Mouse (Mus musculus): ENCODE results near the gene Kap. TPM values are rescaled to one million over a fixed set of nuclear protein-coding genes. Genes with fewer than 3 reads are reported as not detected.

Kap gene
- polyA plus RNA-seq (2015; fragmentation: Nextera tagmentation; extraction: Ambion mirVana): not detected in 2 replicates

GRCm38 (mm10) chr6:133853526-133853925 lies at the start of gene Kap:
TSS of gene Kap (minus strand) at chr6:133853762.
- H3K4me2 ChIP-seq (replicated peaks; ENCODE audit: low read depth, low read length): no peak within 1 kb of the TSS
- H3K36me3 ChIP-seq (ENCODE audit: insufficient read depth, low read length): no peaks in the 10 kb centered on the region
- TF ChIP-seq CTCF (IDR thresholded peaks at IDR 0.05) (no peak), EP300 (IDR thresholded peaks at IDR 0.05) (no peak)
- 60% methylated on average over 1 of the region's 1 CpGs for WGBS
- H3K9me3 ChIP-seq (ENCODE audit: low read length): no peaks in the 10 kb centered on the region
- H3K4me3 ChIP-seq (ENCODE audit: low read depth, low read length): no peak within 1 kb of the TSS
- no peak within 1 kb of the TSS for H3K9ac ChIP-seq (replicated peaks; ENCODE audit: low read depth)
- no peaks in the 10 kb centered on the region for H3K4me1 ChIP-seq (ENCODE audit: insufficient read depth, low read depth, low read length)
- no peak within 1 kb of the TSS for H3K27ac ChIP-seq (ENCODE audit: low read length)
- no peaks in the 10 kb centered on the region for H3K27me3 ChIP-seq (replicated peaks; ENCODE audit: insufficient read depth, low read length)
- DNase-seq (ENCODE audit: low spot score) (no peak), ATAC-seq (no peak)

GRCm38 (mm10) chr6:133885871-133886415 lies 32.4 kb upstream of the Kap start:
- ATAC-seq (no peak), DNase-seq (ENCODE audit: low spot score) (no peak)
- no peaks in the 10 kb centered on the region for H3K27me3 ChIP-seq (replicated peaks; ENCODE audit: insufficient read depth, low read length)
- TF ChIP-seq EP300 (IDR thresholded peaks at IDR 0.05) (no peak), CTCF (IDR thresholded peaks at IDR 0.05) (no peak)
- H3K9me3 ChIP-seq (ENCODE audit: low read length): no peaks in the 10 kb centered on the region
- H3K4me3 ChIP-seq (ENCODE audit: low read depth, low read length): no peak overlapping the region
- H3K4me2 ChIP-seq (replicated peaks; ENCODE audit: low read depth, low read length): no peak overlapping the region
- 82% methylated on average over 5 of the region's 5 CpGs for WGBS
- H3K27ac ChIP-seq (ENCODE audit: low read length): no peak overlapping the region
- H3K36me3 ChIP-seq (ENCODE audit: insufficient read depth, low read length): no peaks in the 10 kb centered on the region
- no peak overlapping the region for H3K9ac ChIP-seq (replicated peaks; ENCODE audit: low read depth)
- no peaks in the 10 kb centered on the region for H3K4me1 ChIP-seq (ENCODE audit: insufficient read depth, low read depth, low read length)

GRCm38 (mm10) chr6:133883446-133883985 lies 30.0 kb upstream of the Kap start:
- no peak overlapping the region for H3K4me3 ChIP-seq (ENCODE audit: low read depth, low read length)
- no peaks in the 10 kb centered on the region for H3K36me3 ChIP-seq (ENCODE audit: insufficient read depth, low read length)
- ATAC-seq (no peak), DNase-seq (ENCODE audit: low spot score) (no peak)
- H3K9me3 ChIP-seq (ENCODE audit: low read length): no peaks in the 10 kb centered on the region
- no peaks in the 10 kb centered on the region for H3K4me1 ChIP-seq (ENCODE audit: insufficient read depth, low read depth, low read length)
- H3K27me3 ChIP-seq (replicated peaks; ENCODE audit: insufficient read depth, low read length): no peaks in the 10 kb centered on the region
- TF ChIP-seq CTCF (IDR thresholded peaks at IDR 0.05): no peak
- no peak for TF ChIP-seq EP300 (IDR thresholded peaks at IDR 0.05)
- 64% methylated on average over 5 of the region's 5 CpGs for WGBS
- no peak overlapping the region for H3K4me2 ChIP-seq (replicated peaks; ENCODE audit: low read depth, low read length)
- no peak overlapping the region for H3K27ac ChIP-seq (ENCODE audit: low read length)
- H3K9ac ChIP-seq (replicated peaks; ENCODE audit: low read depth): no peak overlapping the region

- Histone ChIP-seq H3K9ac (replicated peaks; ENCODE audit: low read depth) (no peak overlapping the region), H3K36me3 (ENCODE audit: insufficient read depth, low read length) (no peaks in the 10 kb centered on the region), H3K27ac (ENCODE audit: low read length) (no peak overlapping the region), H3K4me3 (ENCODE audit: low read depth, low read length) (no peak overlapping the region), H3K4me2 (replicated peaks; ENCODE audit: low read depth, low read length) (no peak overlapping the region), H3K4me1 (ENCODE audit: insufficient read depth, low read depth, low read length) (no peaks in the 10 kb centered on the region), H3K27me3 (replicated peaks; ENCODE audit: insufficient read depth, low read length) (no peaks in the 10 kb centered on the region), H3K9me3 (ENCODE audit: low read length) (no peaks in the 10 kb centered on the region)
- no peak for TF ChIP-seq EP300 (IDR thresholded peaks at IDR 0.05)
- TF ChIP-seq CTCF (IDR thresholded peaks at IDR 0.05): peak; percentile 68
- ATAC-seq (no peak), DNase-seq (ENCODE audit: low spot score) (peak; percentile 45)
- 26% methylated on average over 12 of the region's 12 CpGs for WGBS
These were observed 22.4 kb upstream of the Kap start for GRCm38 (mm10) chr6:133875906-133876462.

- TF ChIP-seq EP300 (IDR thresholded peaks at IDR 0.05) (no peak), CTCF (IDR thresholded peaks at IDR 0.05) (no peak)
- Histone ChIP-seq H3K4me2 (replicated peaks; ENCODE audit: low read depth, low read length) (no peak overlapping the region), H3K4me1 (ENCODE audit: insufficient read depth, low read depth, low read length) (no peaks in the 10 kb centered on the region), H3K4me3 (ENCODE audit: low read depth, low read length) (no peak overlapping the region), H3K9ac (replicated peaks; ENCODE audit: low read depth) (no peak overlapping the region), H3K27me3 (replicated peaks; ENCODE audit: insufficient read depth, low read length) (no peaks in the 10 kb centered on the region), H3K27ac (ENCODE audit: low read length) (no peak overlapping the region), H3K9me3 (ENCODE audit: low read length) (no peaks in the 10 kb centered on the region), H3K36me3 (ENCODE audit: insufficient read depth, low read length) (no peaks in the 10 kb centered on the region)
- WGBS: 64% methylated on average over 2 of the region's 2 CpGs
- DNase-seq (ENCODE audit: low spot score) (no peak), ATAC-seq (no peak)
These were observed 19.1 kb upstream of the Kap start for GRCm38 (mm10) chr6:133872667-133873066.

- Histone ChIP-seq H3K36me3 (ENCODE audit: insufficient read depth, low read length) (no peaks in the 10 kb centered on the region), H3K4me2 (replicated peaks; ENCODE audit: low read depth, low read length) (no peak overlapping the region), H3K27ac (ENCODE audit: low read length) (no peak overlapping the region), H3K4me3 (ENCODE audit: low read depth, low read length) (no peak overlapping the region), H3K9me3 (ENCODE audit: low read length) (no peaks in the 10 kb centered on the region), H3K9ac (replicated peaks; ENCODE audit: low read depth) (no peak overlapping the region), H3K27me3 (replicated peaks; ENCODE audit: insufficient read depth, low read length) (no peaks in the 10 kb centered on the region), H3K4me1 (ENCODE audit: insufficient read depth, low read depth, low read length) (no peaks in the 10 kb centered on the region)
- no peak for DNase-seq (ENCODE audit: low spot score)
- no peak for ATAC-seq
- 56% methylated on average over 1 of the region's 1 CpGs for WGBS
- TF ChIP-seq EP300 (IDR thresholded peaks at IDR 0.05) (no peak), CTCF (IDR thresholded peaks at IDR 0.05) (no peak)
These were observed 17.6 kb upstream of the Kap start for GRCm38 (mm10) chr6:133871131-133871530.
